Mouse (Mus musculus) induced T-regulatory cell, adult 2 months (primary cell): ENCODE measurements at regions not wholly inside any gene's neighbourhood (a gene's known extent, or its start where the extent isn't known, plus 50 kb on each side); places are given as distances from the start of the nearest gene placed in this dataset.

ENCODE experiments used
- DNase-seq: peaks from one replicate; pipeline ENCODE4 v3.0.0-alpha.2; 2012; ENCODE audit warnings: low read depth

DNA sequence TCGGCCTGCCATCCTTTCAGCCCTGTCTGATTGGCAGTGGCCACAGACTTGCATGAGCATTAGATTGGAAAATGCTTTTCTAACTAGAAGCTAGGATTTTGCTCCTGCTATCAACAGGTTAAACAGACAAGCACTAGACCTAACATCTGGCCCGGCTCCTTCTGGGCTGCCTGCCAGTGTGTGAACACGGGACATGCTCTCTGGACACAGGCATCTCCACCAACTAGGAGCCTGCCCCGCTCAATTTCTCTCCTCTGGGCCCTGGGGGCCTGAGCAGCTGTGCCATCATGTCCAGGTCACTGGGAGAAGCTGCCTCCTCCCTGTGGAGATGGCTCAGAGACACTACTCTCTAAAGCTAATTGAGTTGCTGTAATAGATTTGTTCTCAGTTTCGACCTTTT is 195.3 kb upstream of the Jade1 start:
- DNase-seq = no peak

DNA sequence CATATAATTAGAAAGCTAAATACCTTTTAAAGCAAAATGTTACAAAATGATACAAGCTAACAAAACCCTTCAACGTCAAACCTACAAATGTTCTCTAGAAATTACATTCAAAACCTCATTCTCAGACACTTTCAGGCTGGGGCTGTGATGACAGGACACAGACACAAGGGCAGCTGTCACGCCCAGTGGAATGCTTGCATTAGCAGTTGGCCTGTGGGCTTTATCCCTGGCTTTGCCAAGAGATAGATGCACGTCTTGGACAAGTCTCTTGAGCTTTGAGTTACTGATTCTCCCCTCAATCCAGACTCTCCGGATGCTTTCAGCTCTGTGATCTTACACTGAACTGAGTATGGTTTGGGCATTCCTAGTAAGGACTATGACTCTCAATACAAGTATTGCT is 196.1 kb upstream of the Jade1 start:
- no peak for DNase-seq

DNA sequence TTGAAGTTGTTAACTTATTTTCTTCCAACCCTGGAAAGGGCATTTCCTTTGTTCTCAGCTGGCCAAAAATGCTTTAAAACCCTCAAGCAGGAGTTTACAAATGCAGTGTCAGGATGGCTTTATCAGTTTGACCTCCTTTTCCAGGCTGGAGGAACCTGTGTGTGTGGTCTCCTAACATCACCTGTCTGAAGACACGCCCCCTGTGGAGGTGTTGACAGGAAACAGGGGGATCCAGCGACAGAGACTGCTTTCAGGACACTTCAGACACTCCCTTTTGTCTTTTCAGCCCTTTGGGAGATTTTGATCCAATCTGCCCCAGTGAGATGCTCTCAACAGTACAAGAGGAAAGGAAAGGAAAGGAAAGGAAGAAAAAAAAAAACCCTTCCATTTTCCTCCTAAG is 202.5 kb upstream of the Jade1 start:
- no peak for DNase-seq

DNA sequence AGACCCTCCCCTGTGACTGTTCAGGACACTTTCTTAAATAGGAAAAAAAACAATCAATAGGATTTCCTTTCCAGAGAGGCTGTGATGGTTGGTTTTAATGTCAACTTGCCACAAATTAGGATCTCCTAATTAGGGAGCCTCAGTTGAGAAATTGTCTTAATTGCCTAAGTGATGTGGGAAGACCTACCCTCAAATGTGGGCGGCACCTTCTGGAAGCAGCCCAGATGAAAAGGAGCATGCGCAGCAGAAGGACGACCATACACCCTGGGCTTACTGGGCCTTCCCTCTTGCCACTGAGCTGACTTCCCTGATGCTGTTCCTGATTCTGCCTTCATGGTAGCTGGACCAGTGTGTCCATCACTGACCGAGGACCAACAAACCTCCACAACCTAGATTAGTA is 203.7 kb upstream of the Jade1 start:
- no peak for DNase-seq

DNA sequence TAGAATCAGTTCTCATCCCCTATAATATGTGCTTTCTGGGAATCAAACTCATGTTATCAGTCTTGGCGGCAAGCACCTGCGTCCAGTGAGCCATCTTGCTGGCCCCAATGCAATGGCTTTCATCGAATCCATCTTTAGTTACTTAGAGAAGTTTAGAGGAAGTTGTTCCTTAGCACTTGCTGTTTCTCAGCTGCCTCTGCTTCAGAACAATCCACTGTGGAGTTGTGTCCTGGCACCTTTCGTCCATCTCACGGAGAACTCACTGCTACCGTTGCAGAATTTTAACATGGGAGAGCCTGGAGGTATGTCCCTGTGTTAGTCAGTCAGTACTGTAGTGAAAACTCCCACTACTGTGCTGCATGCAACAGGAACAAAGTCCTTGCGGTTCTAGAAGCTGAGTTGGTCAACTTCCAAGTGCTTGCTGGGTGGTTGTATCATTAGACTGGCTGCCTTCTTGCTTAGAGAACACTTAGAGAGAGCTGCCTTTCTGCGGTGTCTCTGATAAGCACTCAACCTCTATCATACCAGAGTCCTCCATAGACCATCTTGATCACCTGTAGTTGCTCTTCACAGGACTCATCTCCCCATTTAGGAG is 204.3 kb upstream of the Jade1 start:
- no peak for DNase-seq

DNA sequence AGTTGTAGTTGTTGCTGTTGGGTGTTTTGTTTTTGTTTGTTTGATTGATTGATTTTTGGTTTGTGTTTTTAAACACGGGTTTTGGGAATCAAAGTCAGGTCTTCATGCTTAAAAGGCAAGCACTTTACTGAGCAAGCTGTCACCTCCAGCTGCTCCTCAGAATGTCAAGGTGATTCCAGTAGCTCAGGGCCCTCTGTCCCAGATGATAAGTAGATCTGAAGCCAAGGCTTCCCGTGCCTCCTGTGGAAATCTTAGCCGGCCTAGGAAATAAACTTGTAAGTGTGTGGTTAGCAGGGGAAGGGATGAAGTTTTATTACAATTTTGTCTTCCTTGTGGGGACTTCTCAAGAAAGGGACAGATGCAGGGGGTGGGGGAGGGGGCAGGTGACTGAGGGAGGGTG is 205.2 kb upstream of the Jade1 start:
- DNase-seq = no peak

DNA sequence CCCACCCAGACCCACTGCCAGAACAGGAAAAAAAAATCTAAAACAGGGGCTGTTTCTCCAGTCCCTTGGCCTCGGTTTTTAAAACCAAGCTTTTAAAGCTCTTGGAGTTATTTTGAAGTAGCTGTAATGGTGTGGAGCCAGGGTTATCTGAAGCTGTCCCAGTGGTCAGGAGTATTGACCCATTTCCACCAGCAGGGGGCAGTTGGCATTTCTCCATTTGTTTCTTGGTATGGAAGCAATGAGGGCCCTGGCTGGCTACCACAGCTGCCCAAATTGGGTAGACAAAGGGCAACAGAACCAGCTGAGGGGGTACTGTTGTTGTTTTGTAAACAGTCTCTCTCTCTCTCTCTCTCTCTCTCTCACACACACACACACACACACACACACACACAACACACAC is 206.7 kb upstream of the Jade1 start:
- DNase-seq = peak; percentile 44

DNA sequence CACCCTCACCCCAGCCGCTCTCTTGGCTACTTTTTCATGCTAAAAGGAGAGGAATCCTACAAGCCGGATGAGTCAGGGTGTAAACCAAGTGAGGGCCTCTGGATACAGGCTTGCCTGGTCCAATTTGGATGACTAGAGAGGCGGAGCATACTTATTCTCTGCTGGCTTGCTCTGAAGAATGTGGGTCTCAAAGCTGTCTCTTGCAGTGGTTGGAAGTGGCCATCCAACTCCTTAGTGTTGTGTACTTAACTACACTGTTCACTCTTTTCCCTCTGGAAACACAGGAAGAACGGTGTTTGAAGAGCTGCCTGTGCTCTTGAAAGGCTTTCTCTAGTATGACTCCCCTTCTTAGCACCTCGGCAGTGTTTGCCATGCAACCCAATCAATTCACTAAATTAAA is 208.7 kb upstream of the Jade1 start:
- DNase-seq = no peak

DNA sequence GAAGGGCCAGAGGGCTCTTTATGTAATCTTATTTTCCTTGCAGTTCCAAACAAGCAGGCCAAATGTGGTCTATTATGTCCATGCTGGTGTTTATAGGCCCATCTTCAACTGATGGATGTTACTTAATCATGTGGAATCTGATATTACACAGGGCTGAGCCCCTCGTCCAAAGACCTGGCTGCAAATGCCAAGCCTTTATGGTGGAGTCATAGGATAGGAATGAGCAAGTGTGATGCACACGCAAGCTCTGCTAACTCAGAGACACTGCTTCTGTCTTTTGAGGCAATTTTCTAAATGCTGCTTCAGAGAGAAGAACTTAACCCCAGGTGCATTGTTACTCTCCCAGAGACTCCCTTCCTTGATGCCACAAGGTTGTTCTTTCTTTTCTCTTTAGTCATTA is 212.1 kb upstream of the Jade1 start:
- DNase-seq = no peak

DNA sequence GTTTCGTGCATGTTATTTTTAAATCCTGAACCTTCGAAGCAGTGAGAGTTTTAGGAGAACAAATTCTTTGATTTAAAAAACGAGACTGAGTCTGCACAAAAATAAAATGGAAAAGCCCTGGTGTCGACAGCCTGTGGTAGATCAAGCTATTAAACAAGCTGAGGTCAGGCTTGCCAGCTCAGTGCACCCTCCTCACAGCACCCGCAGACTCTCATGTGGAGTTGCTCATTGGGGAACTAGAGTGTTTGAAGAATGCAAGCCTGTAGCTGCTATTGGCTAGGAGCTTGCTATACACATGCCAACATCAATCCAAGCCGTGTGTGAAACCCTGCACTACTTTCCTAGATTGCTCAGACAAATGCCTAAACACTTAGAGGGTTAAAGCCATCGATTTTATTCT is 223.1 kb upstream of the Jade1 start:
- DNase-seq = no peak

DNA sequence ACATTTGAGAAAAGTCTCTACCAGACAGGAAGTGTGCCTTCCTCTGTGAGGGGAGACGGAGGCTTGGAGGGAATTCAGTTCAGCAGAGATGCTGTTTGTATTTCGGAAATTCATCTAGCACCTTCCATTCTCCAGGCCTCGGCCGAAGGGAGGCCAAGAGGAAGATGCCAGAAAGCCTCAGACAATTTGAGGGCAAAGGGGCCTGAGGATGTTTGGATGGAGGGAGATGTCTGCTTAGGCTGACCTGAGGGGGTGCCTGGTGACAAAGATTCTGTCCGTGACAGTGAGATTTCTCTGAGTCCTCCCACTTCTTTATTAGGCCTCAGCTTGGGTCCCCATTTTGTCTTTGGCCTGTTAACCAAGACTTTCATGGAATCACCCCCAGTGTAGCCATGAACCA is 225.2 kb upstream of the Jade1 start:
- DNase-seq = no peak

DNA sequence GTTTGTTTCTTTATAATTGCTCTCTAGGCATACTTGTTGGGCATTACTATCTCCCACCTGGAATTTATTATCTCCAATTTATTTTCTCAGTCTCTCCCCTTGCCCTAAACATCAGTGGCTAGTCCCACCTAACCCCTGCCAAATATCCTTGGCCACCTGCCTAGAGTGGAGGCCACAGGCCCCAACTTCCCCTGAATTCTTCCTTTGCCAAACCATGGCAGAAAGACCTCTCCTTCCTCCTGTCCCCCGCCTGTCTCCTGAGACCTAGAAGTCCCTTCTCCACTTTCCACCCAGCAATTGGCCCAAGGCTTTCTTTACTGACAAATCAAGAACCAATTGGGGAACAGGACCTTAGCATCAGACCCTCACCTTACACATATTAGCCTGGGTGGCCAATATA is 226.7 kb upstream of the Jade1 start:
- no peak for DNase-seq

DNA sequence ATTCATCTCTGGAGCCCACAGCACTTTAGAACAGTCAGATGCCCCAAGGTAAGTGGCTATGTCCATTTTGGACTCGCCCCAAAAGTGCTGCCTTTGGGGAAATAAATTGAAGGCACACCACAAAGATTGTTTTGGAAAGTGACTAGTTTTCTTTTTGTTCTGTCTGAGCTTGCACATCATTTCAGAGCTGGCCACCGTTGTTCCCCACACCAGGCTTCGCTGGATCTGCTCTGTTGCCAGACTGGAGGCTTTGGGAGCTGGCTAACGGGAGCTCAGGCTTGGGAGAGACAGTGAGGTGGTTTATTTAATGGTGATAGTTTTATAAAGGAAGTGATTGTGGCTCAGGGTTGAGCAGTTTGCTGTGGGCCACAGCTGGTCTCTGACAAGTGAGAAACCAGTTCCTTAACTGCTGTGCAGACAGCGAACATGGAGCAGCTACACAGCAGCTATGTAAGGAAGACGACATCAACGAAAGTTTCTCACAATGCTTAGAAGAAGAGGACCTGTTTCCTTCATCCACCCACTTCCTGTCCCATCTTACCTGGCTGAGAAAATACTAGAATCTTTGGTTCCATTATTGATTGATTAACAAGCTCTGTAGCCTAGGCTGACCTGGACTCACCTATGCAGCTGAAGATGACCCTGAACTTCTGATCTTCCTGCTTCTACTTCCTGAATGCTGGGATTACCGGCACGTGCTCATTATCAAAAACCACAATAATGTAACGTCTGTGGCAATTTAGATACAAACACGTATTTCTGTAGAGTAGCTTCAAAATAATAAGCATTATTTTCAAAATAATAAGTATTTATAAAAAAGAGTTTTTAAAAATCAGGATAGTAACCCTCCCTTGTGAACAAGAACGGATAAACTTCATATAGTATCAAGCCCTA is 229.1 kb upstream of the Jade1 start:
- no peak for DNase-seq

DNA sequence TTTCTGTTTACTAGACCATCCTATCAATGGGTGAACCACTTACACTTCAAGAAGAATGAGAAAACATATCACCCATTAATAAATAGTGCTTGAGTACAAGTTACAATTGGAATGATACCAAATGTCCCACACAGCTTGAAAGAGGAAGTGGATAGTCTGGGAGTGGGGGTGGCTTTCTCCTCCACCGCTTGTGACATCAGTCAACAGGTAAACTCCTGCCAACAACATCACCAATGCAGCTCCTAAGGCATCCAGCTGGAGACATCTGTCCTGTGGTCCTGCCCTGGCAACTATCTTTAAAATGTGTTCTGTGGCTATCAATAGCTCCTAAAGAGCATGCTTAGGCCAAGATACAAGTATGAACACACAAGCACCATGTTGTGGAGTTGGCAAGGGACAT is 233.7 kb upstream of the Jade1 start:
- no peak for DNase-seq

DNA sequence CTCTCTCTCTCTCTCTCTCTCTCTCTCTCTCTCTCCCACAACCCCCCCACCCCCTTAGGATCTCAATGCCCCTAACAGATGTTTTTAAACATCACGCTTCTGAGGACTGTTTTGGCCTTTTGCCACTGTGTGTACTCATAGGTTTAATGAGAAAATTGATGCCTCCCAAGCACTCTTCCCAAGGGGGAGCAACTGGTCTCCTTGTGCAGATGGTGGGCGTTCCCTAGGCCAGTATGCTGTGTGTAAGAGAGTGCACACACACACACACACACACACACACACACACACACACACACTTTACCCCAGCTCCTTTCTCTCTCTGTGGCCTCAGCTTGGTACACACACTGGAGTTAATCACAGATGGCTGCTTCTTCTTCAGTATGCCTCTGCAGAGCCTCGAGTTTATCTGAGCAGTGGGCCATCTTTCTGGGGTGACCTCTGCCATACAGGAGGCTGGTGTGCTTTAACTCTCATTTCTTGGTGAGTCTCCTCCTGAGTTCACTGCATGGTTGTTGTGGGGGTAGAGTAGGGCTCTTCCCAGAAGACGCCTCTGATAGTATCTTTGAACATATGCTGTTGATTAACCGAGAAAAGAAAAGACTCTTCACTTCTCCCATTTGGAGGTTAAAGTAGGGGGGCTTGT is 236.2 kb upstream of the Jade1 start:
- no peak for DNase-seq

DNA sequence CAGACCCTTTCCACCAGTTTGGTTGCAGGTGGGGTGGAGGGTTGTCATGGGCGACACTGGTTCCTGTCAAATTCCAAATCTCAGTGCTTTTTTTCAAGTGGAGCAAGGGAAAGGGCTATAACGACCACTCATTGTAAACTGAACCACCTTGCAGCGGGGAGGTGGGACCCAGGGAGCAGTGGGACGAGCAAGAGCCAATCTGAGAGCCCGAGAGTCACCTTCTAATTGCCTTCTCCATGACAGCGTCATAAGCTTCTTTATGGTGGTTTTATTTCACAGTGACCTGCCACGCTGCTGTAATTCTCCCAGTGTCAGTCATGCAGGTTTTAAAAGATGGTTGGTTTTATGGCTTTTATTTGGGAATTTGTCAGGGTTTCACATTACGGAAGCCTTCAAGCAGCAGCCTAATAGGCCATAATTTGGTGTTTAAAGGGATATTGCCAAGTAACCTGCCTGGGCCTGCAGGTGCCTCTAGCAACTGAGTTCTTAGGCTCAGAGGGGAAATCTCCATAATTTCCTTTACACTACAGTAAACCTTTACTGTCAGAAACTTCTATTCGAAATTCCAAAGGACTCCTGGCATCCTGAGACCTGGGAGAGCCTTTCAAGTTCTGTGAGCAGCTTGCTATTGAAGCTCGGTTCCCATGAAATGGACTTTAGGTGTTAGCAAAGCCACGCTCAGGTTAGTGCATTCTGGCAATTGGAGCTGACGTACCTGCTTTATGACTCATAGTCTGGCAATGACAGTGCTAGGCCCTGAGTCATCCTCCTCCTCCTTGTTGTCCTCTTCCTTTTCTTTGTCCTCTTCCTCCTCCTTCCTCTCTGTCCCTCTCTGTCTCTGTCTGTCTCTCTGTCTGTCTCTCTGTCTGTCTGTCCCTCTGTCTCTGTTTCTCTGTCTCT is 235.6 kb upstream of the Pgrmc2 start:
- peak; percentile 2 for DNase-seq

DNA sequence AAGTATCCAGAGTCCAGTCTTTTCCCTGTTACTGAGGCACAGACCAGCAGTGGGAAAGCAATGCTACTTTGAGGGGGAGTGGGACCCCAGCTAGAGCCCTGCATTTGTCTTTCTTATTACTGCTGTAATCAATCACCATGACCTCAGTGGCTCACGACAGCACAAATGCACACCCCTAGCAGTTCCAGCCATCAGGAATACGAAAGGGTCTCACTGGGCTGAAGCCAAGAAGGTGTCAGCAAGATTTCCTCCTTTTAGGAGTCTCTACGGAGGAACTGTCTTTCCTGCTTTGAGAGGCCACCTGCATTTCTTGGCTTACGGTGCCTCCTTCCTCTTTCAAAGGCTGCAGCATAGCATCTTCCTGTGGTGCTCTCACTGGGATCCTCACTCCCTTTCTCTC is 234.3 kb upstream of the Pgrmc2 start:
- no peak for DNase-seq

DNA sequence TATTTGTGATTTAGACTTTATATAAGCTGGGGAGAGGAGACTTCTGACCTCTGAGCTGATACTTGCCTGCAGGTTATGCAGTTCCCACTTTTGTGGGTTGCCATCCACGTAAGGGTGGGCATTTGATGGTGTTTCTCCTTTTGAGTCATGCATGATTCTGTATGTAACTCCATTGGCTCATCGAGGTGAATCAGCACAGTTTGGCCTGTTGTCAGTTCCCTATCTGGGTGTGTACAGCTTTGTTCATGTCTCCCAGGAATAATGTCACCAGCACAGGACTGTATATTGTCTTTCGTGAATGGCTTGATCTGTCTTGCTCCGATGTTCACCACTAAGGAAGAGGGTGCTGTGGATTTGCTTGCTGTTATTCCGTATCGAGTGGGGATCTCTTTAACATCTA is 229.6 kb upstream of the Pgrmc2 start:
- DNase-seq = no peak

DNA sequence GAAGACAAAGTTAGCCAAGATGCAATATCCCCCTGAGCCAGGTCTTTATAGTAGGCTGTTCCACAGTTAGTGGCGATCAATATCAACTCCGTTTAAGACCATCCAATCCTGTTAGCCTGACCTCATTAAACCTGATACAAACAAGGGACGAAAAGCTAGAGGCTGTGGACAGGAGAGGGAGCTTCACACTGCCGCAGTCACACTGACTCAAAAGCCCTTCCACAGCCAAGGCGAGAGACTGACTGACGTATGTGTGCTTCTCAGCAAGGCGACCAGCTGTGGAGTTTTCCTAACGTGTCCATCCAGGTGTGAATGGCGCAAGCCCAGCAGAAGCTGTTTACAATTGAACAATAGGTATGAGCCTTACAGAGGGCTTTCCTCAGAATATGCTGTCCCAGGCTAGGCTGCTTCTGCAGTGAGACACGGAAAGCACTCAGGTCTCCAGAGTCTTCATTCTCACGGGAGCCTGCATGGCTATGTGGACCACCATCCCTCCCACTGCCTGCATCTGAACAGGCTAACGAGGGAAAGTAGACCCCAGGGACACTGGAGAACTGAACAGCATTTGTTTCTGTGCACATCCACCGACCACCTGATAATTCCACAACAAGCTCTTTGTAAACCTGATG is 224.7 kb upstream of the Pgrmc2 start:
- no peak for DNase-seq

DNA sequence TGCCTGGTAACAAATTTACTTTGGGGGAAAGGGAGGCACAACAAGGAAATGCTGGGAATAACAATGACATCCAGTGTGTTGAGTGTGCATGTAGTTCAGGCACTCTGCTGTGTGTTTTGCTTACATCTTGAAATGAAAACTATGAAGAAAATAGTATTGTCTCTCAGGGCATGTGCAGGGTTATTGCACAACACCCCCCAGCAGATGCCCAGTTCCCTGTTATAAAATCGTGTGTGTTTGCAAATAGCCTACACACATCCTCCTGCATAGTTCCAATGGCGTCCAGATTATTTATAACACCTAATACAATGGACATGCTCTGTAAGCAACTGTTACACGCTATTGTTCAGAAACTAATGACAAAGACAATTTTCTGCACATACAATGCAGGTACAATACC is 220.0 kb upstream of the Pgrmc2 start:
- no peak for DNase-seq

DNA sequence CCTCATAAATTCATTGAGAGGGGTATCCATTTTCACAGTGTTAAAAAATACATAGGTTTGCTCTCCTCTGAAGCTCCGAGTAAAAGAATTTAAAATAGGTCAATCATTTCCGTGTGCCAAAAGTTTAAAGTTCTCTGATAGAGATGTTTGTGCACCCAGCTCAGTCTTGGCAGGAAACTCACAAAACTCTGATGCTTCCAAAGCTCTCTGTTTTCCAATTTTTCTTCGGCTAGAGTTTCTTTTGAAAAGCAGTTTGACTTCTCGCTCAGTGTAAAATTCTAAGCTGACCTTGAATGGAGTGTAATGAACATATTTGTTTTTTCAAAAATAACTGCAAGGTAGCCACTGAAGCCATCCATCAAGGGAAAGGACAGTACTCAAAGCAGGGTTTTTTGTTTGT is 215.9 kb upstream of the Pgrmc2 start:
- DNase-seq = no peak
